Mouse (Mus musculus): ENCODE results near the gene Dnm3.

Gene Dnm3

DNA sequence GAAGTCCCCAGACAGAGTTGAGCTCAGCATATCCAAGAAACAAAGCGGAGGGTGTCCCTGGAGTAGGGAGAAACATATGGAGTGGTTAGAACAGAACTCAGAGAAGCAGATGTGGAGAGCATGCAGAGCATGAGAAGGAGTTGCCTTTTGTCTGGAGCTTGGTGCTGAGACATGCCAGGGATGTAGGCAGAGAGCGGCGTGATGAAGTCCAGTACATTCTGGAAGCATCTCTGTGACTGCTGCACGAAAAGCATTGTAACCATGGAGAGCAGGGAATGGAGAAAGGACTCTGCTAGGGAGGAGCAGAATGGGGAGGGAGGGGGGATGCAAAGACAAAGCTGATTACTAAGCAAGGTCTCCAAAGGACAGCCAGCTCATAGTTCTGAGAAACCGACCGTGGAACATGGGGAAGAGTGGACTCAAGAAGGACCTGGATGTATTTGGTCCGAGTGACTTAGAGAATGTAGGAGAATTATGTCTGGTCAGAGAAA, 369.6 kb downstream of the Dnm3 start:
- WGBS: 42% methylated on average over 7 of the region's 7 CpGs

DNA sequence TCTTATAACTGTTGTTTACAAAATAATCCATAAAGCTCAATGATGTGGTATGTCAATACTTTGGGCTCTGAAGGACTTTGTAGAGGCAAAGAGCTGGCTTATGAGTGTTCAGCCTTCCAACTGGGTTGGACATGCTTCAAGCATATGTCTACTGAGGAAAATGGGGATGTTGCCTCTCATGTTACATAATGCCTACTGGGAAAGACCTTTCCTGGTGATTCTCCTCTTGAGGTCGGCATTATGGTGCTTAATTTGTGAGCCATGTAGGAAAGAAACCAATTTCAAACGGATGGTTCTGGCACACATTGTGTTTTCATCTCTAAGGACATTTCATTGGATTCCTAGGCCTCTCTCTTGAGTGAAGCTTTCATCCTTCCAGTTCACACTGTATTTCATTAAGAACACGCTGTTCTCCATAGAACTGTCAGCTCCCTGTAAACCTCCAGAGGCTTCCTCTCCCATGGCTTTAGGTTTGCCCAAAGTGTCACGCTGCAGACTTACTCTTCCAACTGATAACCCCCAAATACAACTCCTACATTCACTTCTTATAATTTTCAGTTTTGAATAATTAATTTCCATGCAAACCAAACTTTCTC, 370.7 kb downstream of the Dnm3 start:
- WGBS: 62% methylated on average over 4 of the region's 4 CpGs

DNA sequence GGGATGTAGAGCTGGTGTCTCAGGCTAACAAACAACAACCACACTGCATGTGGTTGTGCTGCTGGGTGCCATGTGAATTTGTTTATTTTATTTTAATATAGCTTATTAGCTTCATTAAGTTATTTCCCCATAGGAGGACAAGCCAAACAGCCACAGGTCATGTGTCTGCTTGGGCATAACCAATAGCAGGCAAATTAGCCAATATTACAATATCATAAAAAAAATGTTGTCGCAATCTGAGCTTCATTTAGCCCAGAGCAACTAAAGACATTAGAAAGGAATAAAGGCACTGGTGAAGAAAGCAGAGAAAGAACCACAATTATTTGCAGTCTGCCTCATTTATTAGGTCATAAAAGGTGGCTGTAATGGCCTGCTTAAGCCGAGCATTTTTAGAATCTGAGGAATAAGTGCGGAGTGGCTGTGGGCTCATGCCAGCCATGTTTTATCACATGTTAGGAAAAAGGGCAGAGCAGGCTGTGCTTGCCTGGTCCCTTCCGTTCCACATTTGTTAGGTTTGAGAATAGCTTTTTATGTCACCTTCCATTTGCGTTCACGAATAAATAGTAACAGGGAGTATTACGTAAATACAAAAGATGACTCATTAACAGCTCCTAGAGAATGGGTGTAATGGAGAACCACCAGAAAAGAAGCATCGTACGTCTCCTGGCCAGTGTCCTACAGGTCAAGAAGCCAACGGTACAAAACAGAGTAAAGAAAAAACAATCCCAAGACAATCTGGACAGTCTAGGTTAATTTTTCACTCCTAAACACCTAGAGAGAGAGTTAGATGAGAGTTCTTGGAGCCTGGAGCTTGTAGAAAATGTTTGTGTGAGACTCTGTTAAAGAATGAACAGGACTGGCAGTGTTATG, 376.6 kb downstream of the Dnm3 start:
- 72% methylated on average over 10 of the region's 10 CpGs for WGBS

GRCm38 (mm10) chr1:162100033-162100820, 377.6 kb downstream of the Dnm3 start:
- 79% methylated on average over 7 of the region's 7 CpGs for WGBS

- 89% methylated on average over 3 of the region's 3 CpGs for WGBS
Measured at GRCm38 (mm10) chr1:162099203-162099602, 378.6 kb downstream of the Dnm3 start.

DNA sequence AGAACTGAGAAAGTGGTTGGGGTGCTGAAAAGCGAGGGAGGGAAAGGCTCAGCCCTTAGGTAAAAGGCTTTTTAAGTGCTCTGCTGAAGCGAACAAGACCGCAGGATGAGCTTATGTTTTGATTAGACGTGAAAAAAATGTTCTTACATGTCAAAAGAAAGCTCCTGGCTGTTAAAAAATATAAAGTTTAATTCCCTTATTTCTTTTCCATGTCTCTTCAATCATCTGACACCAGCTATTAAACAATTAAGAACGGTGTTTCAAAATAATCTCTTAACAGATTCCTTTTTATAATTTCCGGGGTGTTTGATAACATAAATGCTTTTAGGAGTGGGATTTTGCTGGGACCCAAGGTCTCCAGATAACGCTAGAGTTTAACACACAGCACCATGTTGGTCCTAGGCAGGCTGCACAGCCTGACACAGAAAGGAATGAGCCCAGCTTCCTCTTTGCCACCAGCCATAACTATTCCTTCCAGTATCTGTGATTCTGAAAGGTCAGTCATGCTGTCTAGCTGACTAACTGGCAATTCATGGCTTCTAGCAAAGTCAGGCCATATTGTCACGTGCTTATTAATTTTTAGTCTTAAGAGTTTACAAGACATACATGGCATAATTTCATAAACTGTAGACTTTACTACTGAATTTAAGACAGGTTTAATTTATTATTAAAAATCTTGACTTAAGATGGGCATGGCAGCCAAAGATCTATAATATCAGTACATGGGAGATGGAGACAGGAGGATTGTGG, 383.1 kb downstream of the Dnm3 start:
- 85% methylated on average over 8 of the region's 8 CpGs for WGBS

GRCm38 (mm10) chr1:162093806-162094522, 383.9 kb downstream of the Dnm3 start:
- 68% methylated on average over 9 of the region's 9 CpGs for WGBS

GRCm38 (mm10) chr1:162092899-162093659, 384.8 kb downstream of the Dnm3 start:
- 77% methylated on average over 3 of the region's 3 CpGs for WGBS

GRCm38 (mm10) chr1:162092401-162092800, 385.4 kb downstream of the Dnm3 start:
- WGBS: 92% methylated on average over 8 of the region's 8 CpGs

- 39% methylated on average over 9 of the region's 9 CpGs for WGBS
Measured at GRCm38 (mm10) chr1:162083886-162084478, 393.9 kb downstream of the Dnm3 start.

GRCm38 (mm10) chr1:162083354-162083753, 394.5 kb downstream of the Dnm3 start:
- WGBS: 82% methylated on average over 2 of the region's 2 CpGs

- WGBS: 72% methylated on average over 7 of the region's 7 CpGs
Measured at GRCm38 (mm10) chr1:162082711-162083110, 395.1 kb downstream of the Dnm3 start.

- 71% methylated on average over 8 of the region's 8 CpGs for WGBS
Measured at GRCm38 (mm10) chr1:162081693-162082372, 396.0 kb downstream of the Dnm3 start.

DNA sequence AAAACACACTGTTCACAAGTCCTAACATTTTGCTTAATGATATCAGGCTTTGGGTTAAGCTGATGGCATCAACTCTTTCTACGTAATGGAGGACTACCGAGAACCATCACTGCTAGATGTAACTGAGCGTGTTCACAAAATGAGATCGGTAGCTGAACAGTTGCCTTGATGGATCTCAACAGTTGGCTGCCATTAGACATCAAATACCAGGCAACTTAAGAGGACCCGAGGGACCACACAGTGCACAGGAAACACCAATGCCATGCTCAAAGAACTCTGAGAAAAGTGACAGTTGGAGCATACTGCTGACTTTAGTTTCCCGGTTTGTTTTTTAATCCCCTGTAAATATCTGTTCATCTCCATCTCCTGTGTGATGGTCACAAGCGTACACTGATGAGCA, 397.8 kb downstream of the Dnm3 start:
- 96% methylated on average over 7 of the region's 7 CpGs for WGBS

- WGBS: 61% methylated on average over 6 of the region's 6 CpGs
Measured at GRCm38 (mm10) chr1:162077454-162077853, 400.4 kb downstream of the Dnm3 start.

DNA sequence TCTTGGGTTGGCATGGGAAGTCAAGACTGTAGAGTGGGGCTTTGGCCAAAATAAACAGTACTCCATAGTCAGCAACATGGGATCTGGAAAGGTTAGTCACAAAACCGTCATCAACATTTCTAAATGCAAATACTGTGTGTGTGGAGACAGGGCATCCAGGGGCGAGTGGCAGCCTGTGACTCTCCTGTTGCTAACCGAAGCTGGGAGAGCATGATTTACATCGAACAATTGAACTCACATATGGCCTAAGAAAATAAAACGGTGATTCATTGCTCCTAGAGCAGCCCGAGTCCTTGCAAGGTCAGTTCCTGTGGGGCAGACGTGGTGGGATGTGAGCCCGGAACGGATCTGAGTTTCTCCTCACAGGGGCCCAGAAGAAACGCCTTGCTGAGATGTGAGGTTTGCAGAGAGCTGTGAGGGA, 401.2 kb downstream of the Dnm3 start:
- 78% methylated on average over 10 of the region's 10 CpGs for WGBS

- 75% methylated on average over 10 of the region's 10 CpGs for WGBS
Measured at GRCm38 (mm10) chr1:162075831-162076230, 402.0 kb downstream of the Dnm3 start.

DNA sequence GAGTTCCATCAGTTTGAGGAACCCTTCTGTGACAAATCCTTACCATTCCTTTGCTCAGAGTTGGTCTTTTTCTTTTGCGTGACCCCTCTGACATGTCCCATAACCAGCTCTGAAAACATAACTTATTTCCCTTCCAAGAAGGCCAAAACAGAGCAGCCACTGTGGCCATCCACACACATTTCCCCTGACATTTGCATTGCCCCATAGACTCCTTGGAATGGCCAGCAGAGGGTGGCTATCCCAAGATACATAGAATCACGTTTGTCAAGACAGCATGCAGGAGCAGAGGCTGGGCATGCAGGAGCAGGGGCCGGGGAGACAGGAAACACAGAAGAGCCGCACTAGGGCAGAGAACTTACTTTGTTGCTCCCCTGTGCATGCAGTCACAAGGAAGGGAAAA, 402.4 kb downstream of the Dnm3 start:
- WGBS: 81% methylated on average over 4 of the region's 4 CpGs

All from cerebral cortex, adult 2 months (tissue).